Mouse (Mus musculus) megakaryocyte, embryonic 14.5 days (primary cell): Measurements from ENCODE around the gene Bsg.

Experiments used
- FLI1 ChIP-seq: IDR thresholded peaks from 2 replicates; pipeline ENCODE4 v1.6.1; 2012; ENCODE audit warnings: low read length, inconsistent platforms, mixed read lengths
- GATA1 ChIP-seq: IDR thresholded peaks from 3 replicates; pipeline ENCODE4 v1.6.1; 2012; ENCODE audit warnings: mixed read lengths, low read length, inconsistent platforms, borderline replicate concordance

GRCm38 (mm10) chr10:79668771-79669575, 35.3 kb upstream of the Bsg start, which contains the start of gene Tpgs1:
- no peak; the same call in 1 of the 2 replicates for TF ChIP-seq FLI1
- TF ChIP-seq GATA1 = no peak
